Mouse (Mus musculus) kidney, postnatal 36 days (tissue): Measurements from ENCODE around the gene Gckr.
A peak's percentile ranks its signal among the peaks of the same experiment; 100 is the strongest.

Experiments used
- DNase-seq, 2 experiments: peaks; one replicate each; pipeline ENCODE4 v3.0.0; 2021 to 2022; ENCODE audit warnings: mixed read lengths in 2 of 2

Gene Gckr

DNA sequence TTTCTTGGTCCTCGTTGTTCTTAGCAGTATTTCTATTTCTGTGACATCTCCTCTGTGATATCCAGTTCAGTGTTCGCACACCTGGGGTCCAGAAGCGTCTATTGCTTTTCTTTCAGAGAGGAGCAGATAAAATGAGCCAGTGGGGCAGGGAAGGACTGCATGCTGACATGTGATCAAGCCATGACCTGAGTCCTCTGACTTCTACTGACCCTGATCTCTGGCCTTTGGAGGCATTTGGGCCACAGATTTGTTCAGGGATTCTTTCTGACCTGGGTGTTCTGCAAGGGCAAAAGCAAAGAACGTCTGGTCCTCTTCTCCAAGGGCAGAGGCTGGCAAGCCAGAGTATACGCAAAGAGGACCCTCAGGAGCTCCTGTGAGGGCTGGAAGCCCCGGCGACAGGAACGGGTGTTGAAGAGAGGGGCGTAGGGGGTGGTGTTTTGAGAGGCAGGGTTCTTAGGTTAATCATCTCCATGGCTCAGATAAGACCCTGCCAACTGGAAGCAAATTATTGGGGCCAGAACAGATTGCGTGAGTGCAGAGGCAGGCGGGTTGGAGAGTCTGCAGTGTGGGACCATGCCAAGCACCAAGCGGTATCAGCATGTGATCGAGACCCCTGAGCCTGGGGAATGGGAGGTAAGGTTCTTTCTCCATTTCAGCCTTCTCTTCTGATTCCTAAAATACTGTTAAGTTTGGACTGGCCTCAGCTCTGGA, at the start of gene Gckr:
Gckr (plus strand) TSS at position 397 of the 711 bp plus-strand sequence.
- DNase-seq: no peak

DNA sequence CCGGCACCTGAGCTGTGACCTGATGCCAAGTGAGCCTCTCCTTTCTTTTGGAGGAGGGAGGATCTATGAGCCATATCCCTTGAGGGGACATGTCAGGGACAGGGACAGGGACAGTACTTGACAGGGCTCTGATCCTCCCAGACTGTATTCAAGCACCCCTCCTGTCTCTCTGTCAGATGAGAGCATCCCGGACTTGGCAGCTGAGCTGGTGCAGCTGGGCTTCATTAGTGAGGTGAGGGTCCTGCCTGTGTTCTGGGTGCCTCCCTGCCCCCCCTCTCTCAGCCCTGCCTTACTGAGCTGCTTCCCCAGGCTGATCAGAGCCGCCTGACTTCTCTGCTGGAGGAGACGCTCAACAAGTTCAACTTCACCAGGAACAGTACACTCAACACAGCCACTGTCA, 46.5 kb upstream of the Gckr start:
- DNase-seq: no peak

DNA sequence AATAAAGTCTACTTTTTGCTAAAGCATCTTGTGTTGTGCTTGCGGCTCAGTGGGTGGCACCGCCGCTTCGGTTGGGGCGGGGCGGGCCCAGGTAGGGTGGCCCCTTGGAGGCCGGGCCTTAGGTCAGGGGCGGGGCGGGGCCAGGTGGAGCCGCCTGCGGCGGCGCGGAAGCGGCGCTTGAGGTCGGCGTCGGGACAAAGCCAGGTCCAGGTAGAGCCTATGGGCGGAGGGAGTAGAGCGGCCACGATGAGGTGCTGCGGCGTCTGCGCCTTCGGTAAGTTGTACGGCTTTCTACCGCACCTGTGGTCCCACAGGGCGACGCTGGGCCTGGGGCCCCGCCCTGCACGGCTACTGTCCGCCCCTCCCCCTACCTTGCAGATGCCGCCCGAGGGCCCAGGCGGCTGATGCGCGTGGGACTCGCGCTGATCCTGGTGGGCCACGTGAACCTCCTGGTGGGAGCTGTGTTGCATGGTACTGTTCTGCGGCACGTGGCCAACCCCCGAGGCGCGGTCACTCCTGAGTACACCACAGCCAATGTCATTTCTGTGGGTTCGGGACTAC, 45.6 kb upstream of the Gckr start, which contains the start of gene Krtcap3:
Krtcap3 (plus strand) TSS at position 151 of the 561 bp plus-strand sequence.
- DNase-seq: peak; percentile 76 to 88

DNA sequence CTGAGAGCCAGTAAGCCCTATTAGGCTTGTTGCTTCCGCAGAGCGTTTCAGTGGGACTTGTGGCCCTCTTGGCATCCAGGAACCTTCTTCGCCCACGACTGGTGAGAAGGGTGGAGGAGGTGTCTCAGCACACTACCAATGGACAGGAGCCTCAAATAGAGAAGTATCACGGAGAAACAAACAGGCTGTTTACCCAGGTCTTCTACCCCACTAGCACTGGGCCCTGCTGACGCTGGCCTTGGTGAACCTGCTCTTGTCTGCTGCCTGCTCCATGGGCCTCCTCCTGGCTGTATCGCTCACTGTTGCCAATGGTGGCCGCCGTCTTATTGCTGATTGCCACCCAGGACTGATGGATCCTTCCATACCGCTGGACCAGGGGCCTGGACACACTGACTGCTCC, 45.1 kb upstream of the Gckr start:
- no peak for DNase-seq

DNA sequence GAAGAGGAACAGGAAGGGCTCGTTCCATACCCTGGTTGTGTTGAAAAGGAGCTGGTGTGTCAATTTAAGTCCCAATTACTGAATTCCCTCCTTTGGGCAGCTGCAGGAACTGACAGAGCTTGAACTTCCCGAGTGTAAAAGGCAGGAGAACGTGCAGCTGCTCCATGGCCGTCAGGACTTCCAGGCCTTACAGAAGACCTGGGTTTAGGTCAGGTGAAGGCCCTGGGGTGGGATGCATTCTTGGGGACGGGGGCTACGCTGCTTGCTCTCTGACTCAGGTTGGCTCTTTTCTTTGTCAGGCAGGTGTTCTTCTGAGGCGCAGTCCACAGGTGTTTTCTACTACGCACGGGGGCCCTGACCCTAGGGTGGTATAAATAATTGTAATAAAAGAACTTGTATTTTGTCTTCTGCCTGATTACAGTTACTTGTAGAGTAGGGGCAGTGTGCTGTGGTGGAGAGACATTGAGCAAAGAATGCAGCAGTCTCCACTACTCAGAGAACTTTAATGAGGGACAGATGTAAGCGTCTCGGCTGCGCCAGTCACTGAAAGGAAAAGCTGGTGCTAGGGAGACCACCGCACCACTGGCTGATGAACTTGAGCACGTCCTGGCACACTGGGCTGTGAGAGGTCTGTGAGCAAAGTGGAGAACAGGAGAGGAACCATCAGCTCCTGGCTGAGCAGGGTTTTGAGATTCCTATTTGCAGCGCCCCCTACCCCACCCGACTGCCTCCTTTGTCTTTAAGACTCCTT, 44.3 kb upstream of the Gckr start:
- peak in 1 of 2 experiments; percentile 15 for DNase-seq

DNA sequence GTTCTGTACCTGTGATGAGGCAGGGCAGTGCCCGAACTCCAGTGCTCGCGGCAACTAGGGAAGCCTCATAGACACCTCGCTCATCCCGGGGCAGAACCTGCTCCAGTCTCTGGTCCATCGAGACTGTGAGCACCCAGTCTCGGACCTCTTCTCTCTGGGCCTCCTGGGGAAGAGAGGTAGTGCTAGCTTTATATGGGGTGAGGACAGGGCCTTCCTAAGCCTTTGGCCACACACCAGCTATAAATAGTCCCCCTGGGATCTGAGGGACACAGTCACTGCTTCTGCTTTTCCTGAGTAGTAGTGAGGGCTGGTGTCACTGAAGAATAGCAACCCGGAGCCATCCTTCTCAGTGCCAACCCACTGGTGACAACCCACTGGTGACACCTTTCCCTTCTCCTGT, 43.4 kb upstream of the Gckr start:
- no peak for DNase-seq

DNA sequence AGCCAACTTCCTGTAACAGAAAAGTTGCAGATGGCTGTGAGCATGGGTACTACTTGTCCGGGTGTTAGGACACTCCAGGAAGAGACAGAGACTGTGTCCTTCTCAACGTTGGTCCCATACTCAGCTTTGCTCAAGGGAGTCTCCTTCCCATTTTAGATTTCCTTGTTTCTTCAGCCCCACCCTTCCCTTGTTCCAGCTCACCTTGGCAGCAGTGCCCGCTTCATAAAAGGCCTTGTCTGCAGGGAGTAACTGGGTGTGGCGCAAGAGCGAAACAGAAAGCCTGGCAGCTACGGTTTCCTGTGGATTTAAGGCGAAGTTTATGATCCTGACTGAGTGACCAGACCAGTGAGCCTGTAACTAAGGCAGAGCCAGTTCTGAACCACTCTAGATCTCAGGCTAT, 42.8 kb upstream of the Gckr start:
- DNase-seq: peak; percentile 53 to 70

DNA sequence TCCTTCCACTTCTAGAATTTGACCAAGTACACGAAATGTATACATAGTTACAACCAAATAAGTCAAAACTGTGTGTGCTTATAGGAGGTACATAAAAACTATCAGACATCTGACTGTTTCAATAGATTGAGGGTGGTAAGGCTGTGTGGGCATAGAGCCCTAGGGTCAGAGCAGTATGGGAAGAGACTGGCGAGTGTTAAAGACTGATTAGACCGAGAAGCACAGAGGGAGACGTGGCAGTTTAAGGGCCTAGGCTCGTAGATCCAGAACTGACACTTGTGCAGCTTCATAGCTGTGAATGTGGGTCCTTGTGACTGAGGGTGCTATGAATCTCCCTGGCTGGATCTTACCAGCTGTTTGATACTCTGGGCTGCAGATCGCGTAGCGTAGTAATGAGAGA, 42.3 kb upstream of the Gckr start:
- DNase-seq: no peak

DNA sequence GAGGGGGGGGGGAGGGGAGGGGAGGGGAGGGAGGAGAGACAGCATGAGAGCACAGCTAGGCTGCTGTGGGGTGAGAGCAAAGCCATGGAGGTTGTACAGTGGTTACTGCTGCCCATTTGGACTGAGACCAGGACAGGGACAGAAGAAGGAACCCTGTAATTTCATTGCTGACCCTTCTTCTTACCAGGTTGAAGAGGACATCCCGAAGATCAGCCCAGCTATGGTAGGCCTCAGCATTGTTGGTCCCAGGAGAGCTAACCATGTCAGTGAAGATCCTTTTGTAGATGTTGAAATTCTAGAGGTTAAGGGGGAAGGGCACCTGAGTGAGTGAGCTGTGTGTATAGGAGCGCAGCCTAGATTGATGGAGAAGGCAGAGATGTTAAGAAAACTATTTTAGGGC, 41.9 kb upstream of the Gckr start:
- DNase-seq: no peak

DNA sequence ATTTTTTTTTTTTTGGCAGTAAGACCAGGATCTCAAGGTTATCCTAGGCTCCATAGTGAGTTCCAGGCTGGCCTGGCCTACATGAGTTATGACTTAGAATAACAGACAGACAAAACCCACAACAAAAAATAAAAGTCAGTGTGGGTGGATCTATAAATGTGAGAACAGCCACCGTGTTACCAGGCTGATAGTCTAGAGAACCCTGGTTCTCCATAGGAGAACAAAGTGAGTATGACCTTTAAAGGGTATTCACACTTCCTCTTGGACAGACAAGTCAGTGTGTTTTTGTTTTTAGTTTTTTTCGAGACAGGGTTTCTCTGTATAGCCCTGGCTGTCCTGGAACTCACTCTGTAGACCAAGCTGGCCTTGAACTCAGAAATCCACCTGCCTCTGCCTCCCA, 41.3 kb upstream of the Gckr start:
- DNase-seq: no peak

DNA sequence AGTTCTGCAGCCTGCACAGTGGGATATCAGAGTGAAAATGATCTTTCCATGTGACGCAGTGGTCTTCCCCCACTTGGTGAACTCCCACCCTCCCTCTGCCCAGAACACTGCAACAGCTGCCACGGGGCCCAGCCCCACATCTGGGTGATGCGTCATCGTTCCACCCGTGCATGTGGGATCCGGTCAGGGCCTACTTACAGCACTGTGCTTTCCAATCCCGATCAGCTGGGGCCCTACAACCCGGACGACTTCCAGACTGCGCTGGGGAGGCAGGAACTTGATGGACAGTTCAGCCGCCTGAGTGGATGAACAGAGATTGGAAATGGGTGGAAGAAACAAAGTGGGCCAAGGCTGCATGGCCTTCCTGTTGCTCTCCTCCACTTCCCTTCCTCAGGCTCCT, 39.6 kb upstream of the Gckr start:
- DNase-seq: no peak

DNA sequence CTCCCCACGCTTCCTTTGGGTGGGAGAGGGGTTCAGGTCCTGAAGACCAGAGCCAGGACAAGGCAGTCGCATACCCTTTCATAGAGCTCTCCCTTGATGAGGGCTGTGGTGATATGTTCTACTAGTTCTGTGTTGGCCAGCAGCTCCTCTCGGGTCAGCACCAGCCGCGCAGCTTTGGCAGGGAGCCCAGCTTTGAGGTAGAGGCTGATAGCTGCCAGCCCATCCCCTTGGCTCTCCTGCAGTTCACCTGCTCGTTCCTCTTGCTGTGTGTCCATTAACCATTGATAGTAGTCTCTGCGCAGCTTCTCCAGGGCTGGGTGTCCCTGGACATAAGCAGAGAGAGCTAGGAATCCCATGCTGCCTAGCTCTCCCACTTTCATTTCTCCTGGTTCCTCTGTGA, 31.1 kb upstream of the Gckr start:
- DNase-seq: peak in 1 of 2 experiments; percentile 16

DNA sequence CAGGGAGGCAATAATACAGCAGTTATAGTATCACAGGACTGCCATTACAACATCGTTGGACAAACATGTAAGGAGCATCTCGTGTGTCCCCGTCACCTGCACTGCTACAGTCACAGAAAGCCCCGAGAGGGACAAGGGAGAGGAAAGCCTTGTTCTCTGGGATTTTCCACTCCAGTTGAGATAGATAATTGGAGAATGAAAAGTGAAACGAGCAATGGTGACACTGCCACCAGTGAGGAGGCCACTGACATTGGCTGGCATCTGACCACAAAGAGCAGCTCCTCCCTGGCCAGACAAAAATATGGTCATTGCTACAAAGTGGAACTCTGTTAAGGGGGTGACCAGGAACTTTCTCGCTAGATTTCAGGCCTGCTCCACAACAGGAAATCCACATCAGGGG, 29.6 kb upstream of the Gckr start:
- DNase-seq: peak; percentile 13 to 20

DNA sequence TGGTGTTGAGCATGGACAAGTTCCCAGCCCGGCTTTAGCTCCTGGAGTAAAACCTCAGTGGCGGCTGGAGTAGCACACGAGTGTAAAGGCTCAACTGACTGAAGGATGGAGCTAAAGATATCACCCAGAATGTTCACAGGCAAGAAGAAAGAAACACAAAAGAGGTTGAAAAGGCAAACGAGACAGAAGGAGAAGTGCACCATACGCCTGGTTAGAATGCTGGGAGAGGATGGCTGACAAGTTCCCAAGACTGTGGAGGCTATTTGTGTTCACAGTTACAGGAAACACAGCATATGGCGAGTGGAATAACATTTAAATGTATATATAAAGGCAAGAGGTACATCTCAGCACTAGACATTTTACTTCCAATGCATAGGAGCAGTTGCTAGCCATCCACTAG, 24.2 kb upstream of the Gckr start:
- no peak for DNase-seq

DNA sequence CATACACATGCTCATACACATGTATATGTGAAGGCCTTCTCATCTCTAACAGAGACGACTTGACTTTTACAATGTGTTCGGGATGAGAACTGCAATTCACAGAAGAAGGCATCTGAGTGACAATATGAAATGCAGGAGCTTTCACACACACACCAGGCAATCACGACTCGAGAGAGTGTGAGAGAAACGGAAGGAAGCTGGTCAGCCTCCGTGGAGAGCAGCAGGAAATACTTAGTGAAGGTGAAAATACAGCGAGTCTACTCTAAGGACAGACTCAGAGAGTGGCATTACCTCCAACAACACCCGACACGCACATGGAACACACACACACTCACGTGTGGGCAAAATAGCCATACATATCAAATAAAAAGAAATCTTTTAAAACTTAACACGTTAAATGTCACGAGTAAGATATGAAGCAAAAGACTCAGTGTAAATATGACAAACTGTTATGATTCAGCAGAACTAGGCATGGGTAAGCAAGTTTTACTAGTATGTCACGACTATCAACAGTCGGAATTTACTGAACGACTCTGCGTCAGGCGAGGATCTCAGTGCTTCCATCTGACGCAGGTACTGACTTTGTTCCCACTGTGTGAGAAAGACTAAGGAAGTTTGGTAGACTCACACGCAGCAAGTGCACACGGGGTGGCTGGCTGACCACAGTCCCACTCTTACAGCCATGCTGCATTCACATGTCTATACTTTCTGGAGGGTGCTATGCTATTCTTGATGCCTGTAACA, 17.8 kb upstream of the Gckr start:
- no peak for DNase-seq

DNA sequence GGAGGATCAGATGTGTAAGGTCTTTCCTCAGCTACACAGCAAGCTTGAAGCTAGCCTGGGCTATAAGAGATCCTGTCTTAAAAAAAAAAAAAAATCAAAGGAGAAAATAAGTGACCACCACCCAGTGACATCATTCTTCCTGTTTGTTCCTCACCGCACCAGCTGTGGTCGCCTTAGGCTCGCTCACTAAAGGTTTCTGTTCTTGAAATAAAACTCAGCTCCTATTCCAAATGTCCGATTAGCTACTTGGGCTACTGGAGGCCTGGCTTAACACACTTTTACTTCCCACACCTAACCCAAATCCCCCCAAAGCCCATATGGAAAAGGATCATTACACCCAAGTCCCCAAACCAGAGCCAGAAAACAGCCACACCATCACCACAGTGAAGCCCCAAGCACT, 9.0 kb upstream of the Gckr start:
- DNase-seq: no peak

DNA sequence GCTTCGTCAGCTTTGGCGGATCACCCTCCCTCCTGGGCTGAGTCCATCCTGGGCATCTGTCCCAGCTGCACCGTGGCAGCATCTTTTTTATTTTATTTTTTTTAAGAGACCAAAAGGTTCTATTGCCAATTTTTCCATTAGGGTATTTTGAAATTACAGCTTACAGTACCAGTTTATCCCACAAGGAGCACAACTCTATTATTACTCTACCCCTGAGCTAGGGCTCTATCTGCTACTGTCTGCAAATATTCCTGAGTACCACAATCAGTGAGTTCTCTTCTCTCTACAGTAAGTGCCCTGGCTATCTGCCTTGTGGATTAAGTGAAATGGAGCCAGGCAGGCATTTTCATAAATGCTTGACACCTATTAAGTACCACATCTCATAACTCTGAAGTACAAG, 8.6 kb upstream of the Gckr start:
- no peak for DNase-seq

DNA sequence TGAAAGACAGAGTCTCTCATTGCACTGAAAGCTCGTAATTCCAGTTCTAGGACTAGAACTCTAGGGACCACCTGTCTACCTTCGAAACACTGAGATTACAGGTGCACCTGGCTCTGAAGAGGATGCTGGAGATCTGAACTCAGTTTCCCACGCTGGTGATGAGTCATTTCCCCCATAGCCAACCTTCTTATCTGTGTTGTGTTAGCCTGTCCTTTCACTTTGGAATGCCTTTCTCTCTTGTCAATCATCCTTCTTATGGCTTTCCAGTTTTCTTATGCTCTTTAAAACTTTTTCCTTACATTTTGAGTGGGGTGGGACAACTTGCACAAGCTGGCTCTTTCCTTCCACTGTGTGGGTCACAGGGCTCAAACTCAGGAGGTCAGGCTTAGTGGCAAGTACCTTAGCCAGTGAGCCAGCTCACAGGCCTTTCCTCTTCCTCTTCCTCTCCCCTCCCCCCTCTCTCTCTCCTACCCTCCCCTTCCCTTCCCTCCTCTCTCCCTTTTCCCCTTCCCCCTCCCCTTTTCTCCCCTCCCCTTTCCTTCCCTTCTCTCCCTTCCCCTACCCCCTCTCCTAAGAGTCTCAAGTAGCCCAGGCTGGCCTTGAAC, 7.5 kb upstream of the Gckr start:
- no peak for DNase-seq

DNA sequence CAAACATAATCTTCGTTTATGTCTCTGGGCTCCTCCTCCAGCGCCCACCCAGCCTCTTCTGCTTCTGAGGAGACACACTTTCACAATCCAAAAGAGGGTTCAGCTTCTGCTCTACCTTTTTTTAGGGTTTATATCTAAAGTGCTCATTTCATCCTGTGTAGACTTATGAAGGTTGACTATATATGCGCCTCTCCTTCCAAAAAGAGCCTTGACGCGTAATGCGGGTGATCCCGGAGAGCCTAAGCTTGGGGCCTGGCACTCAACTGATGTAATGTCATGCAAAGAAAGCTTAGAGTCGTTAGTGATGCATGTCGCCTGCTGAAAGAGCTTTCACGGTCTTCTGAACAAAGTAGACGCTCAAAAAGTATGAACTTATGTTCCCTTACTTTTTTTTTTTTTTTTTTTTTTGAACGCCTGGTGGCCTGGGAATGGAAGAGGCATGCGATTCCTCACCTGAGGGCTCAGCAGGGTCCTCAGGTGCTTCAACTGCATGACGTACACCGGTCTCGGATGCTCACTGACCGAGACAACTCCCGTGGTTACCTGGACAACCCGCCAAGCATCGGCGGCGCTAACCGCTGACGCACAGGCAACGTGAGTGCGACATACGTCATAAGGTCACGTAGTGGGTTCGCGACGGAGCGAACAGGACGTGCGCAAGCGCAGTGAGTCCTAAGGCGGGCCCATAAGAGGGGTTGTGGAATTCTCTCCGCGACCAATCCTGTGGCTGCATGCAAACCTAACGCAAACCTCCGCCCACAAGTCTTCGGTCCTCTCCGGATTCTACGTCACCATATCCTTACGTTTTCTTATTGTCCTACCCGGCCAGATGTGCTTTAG, 6.5 kb upstream of the Gckr start, which contains the start of gene Ift172:
Ift172 (minus strand) TSS at position 596 of the 840 bp plus-strand sequence.
- DNase-seq: peak; percentile 98

DNA sequence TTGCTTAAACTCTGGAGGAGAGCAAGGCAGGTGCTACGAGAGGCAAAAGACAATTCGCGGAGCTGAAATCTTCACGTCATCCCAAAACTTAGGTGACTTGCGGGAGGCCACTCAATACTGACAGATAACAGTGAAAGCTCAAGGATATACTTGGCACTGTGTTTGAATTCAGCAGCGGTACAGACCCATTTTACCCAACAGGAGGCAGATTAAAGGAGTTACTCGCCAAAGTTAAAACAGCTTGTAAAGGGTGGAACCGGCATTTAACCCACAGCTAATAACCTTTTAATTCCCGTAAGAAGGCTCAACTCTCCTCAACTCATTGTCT, 5.9 kb upstream of the Gckr start:
- DNase-seq: no peak

DNA sequence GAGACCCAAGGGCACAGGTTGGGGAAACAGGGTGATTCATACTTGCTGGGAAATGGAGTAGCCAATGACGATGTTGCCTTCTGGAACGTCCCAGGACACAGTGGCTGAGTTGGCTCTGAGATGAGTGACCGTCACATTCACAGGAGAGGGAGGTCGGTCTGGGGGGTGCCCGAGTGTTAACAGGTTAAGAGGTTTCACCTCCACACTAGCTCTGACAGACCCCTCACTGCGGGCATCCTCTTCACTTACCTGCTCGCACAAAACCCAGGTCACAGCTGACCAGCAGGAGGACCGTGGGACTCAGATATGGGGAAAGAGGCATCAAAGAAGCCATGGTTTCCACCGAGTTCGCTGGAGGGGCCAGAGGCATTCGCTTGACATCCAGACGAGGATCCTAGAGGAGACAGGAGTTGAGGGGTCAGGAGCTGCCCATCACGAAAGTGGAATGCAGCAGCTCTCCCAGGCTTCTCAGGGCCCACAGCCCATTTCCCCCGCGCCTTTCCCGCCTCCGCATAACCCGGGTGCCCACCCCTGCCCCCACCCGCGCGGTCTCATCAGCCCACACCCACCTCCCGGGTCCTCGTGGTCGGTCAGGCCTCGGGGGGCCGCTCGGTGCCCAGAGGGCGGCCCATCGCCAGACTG, 2.2 kb upstream of the Gckr start:
- DNase-seq: peak in 1 of 2 experiments; percentile 11
